Mouse (Mus musculus) myocyte (in vitro differentiated cells): ENCODE measurements at regions not wholly inside any gene's neighbourhood (a gene's known extent, or its start where the extent isn't known, plus 50 kb on each side); places are given as distances from the start of the nearest gene placed in this dataset.

Experiments used
- H3K27me3 ChIP-seq: one replicate; pipeline ENCODE4 v1.6.1; 2011; ENCODE audit not compliant: control insufficient read depth, insufficient read depth, insufficient read length
- H3K36me3 ChIP-seq: one replicate; pipeline ENCODE4 v1.6.1; 2011; ENCODE audit not compliant: control insufficient read depth, insufficient read depth
- H3K4me2 ChIP-seq: one replicate; pipeline ENCODE4 v1.6.1; 2011; ENCODE audit warnings: low read depth, control low read depth
- H3K4me3 ChIP-seq: one replicate; pipeline ENCODE4 v1.5.1; 2011; ENCODE audit warnings: mild to moderate bottlenecking, control low read depth, moderate library complexity
- H3K79me2 ChIP-seq: one replicate; pipeline ENCODE4 v1.6.1; 2011; ENCODE audit not compliant: control insufficient read depth, insufficient read depth
- H3ac ChIP-seq: one replicate; pipeline ENCODE4 v1.6.1; 2011; ENCODE audit not compliant: control insufficient read depth, insufficient read length
- CEBPB ChIP-seq: IDR thresholded peaks from 2 replicates; pipeline ENCODE4 v1.6.1; 2011; ENCODE audit warnings: mild to moderate bottlenecking, moderate library complexity; ENCODE audit not compliant: poor library complexity, insufficient read depth, severe bottlenecking
- E2F4 ChIP-seq: IDR thresholded peaks from one replicate; pipeline ENCODE4 v1.6.1; 2011; ENCODE audit warnings: mild to moderate bottlenecking, control low read depth, moderate library complexity; ENCODE audit not compliant: insufficient read depth
- MAX ChIP-seq: IDR thresholded peaks from one replicate; pipeline ENCODE4 v1.6.1; 2011; ENCODE audit warnings: low read depth, mild to moderate bottlenecking, control low read depth
- MYOD1 ChIP-seq, 3 experiments: IDR thresholded peaks; one replicate each; pipeline ENCODE4 v1.6.1; 2011; ENCODE audit warnings: control low read depth in 2 of 3, low read depth in 2 of 3, mild to moderate bottlenecking in 2 of 3, moderate library complexity in 1 of 3; ENCODE audit not compliant: insufficient read length in 2 of 3, control insufficient read depth in 1 of 3
- MYOG ChIP-seq, 3 experiments: IDR thresholded peaks; one replicate each; pipeline ENCODE4 v1.6.1; 2011; ENCODE audit warnings: control low read depth in 2 of 3, low read depth in 2 of 3, mild to moderate bottlenecking in 2 of 3; ENCODE audit not compliant: insufficient read length in 2 of 3, control insufficient read depth in 1 of 3, insufficient read depth in 1 of 3
- POLR2A ChIP-seq: IDR thresholded peaks from one replicate; pipeline ENCODE4 v1.6.1; 2011; ENCODE audit warnings: low read depth, mild to moderate bottlenecking, control low read depth, moderate library complexity; ENCODE audit not compliant: insufficient read length
- POLR2AphosphoS2 ChIP-seq: IDR thresholded peaks from one replicate; pipeline ENCODE4 v1.6.1; 2011; ENCODE audit warnings: low read depth, control low read depth; ENCODE audit not compliant: insufficient read length
- REST ChIP-seq: IDR thresholded peaks from one replicate; pipeline ENCODE4 v1.6.1; 2011; ENCODE audit warnings: mild to moderate bottlenecking, control low read depth, moderate library complexity; ENCODE audit not compliant: insufficient read depth, insufficient read length
- SRF ChIP-seq: IDR thresholded peaks from one replicate; pipeline ENCODE4 v1.6.1; 2011; ENCODE audit warnings: low read depth; ENCODE audit not compliant: control insufficient read depth, insufficient read length
- TCF12 ChIP-seq: IDR thresholded peaks from one replicate; pipeline ENCODE4 v1.6.1; 2011; ENCODE audit warnings: mild to moderate bottlenecking, control low read depth; ENCODE audit not compliant: poor library complexity, insufficient read depth, severe bottlenecking
- TCF3 ChIP-seq: IDR thresholded peaks from one replicate; pipeline ENCODE4 v1.6.1; 2011; ENCODE audit warnings: low read depth, control low read depth; ENCODE audit not compliant: insufficient read length
- USF1 ChIP-seq: IDR thresholded peaks from one replicate; pipeline ENCODE4 v1.6.1; 2011; ENCODE audit warnings: low read depth, mild to moderate bottlenecking, control low read depth, moderate library complexity

DNA sequence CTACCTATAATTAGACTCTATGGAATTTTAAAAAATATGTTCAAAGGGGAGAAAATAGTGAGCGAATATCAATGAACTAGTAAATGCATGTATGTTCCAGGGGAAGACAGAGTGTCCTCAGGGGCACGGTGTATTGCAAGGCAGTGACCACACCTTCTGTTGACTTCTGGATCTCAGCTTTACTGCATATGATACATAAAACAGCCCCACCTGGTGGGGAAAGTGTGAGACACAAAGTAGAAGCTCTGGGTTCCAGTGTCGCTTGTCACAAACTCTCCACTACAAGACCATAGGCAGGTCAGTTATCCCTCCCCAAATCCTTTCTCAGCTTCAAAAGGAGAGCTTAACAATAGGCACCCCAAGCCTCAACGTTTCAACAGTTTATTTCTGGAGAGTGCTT, 168.8 kb downstream of the Gm11361 start:
- Histone ChIP-seq H3ac (no peak overlapping the region), H3K4me3 (no peak overlapping the region), H3K4me2 (no peak overlapping the region), H3K79me2 (no peaks in the 10 kb centered on the region), H3K27me3 (no peaks in the 10 kb centered on the region), H3K36me3 (no peaks in the 10 kb centered on the region)
- no peak for TF ChIP-seq MYOG (IDR thresholded peaks at IDR 0.05; ENCODE audit: control insufficient read depth in 1 of 3, insufficient read depth in 1 of 3, insufficient read length in 2 of 3, low read depth in 2 of 3)
- TF ChIP-seq TCF12 = no peak
- TF ChIP-seq TCF3 = no peak
- TF ChIP-seq POLR2AphosphoS2 = no peak
- no peak for TF ChIP-seq USF1
- TF ChIP-seq MAX = no peak
- TF ChIP-seq REST = no peak
- no peak for TF ChIP-seq MYOD1 (IDR thresholded peaks at IDR 0.05; ENCODE audit: control insufficient read depth in 1 of 3, insufficient read length in 2 of 3, low read depth in 2 of 3)
- TF ChIP-seq POLR2A = no peak
- no peak for TF ChIP-seq E2F4
- TF ChIP-seq CEBPB = no peak
- TF ChIP-seq SRF = no peak

DNA sequence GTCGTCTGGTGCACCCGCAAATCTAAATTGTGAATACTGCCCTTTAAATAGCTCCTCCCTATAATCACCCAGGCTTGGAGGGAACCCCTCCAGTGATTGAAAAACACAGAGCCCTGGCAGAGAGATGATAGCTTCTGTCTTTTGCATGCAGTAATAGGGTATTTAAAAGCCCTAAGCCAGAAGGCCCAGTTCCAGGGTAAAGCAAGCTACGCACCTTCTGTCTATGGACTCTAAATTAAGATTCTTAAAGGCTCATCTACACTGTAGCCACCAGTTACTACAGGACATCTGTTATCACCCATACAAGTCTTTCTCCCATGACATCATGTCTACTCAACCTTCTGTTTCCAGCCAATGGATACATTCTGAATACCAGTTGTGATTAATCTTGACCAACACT, 167.8 kb downstream of the Gm11361 start:
- TF ChIP-seq POLR2A (no peak), MYOD1 (IDR thresholded peaks at IDR 0.05; ENCODE audit: control insufficient read depth in 1 of 3, insufficient read length in 2 of 3, low read depth in 2 of 3) (no peak), E2F4 (no peak), TCF3 (no peak), CEBPB (no peak), SRF (no peak), MYOG (IDR thresholded peaks at IDR 0.05; ENCODE audit: control insufficient read depth in 1 of 3, insufficient read depth in 1 of 3, insufficient read length in 2 of 3, low read depth in 2 of 3) (no peak), TCF12 (no peak), USF1 (no peak), MAX (no peak), REST (no peak), POLR2AphosphoS2 (no peak)
- H3K36me3 ChIP-seq = no peaks in the 10 kb centered on the region
- no peaks in the 10 kb centered on the region for H3K79me2 ChIP-seq
- no peaks in the 10 kb centered on the region for H3K27me3 ChIP-seq
- H3ac ChIP-seq = no peak overlapping the region
- no peak overlapping the region for H3K4me3 ChIP-seq
- no peak overlapping the region for H3K4me2 ChIP-seq

DNA sequence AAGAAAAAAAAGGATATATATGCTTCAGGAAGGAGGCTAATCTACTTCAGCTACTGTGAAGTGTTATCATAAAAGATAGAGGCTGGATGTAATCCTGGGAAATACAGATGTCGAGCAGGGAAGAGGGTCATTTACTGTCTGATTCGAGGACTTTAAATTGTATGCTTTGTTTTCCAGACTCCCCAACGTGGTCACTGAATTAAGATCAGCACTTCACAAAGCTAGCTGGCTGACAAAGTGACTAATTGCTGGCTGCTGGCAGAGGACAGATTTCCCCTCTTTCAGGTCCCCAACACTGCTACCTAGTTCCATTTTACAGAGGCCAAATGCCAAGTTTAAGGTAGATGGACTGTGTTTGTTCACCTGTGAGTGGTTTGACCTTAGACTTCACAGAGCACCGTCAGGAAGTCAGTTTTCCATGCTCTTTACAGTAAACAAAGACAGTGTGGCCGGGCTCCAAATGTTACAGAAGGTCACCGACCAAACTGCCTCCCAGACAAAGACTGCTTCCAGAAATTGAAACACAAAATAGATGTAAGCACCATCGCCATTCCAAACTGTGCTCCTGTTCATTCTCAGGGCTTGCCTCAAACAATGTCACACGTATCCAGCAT, 167.2 kb downstream of the Gm11361 start:
- H3ac ChIP-seq = no peak overlapping the region
- H3K79me2 ChIP-seq = peaks cover under 1% of the 10 kb centered on the region
- no peaks in the 10 kb centered on the region for H3K27me3 ChIP-seq
- TF ChIP-seq MYOD1 (IDR thresholded peaks at IDR 0.05; ENCODE audit: control insufficient read depth in 1 of 3, insufficient read length in 2 of 3, low read depth in 2 of 3) (no peak), TCF12 (no peak), USF1 (no peak)
- H3K4me2 ChIP-seq = no peak overlapping the region
- no peak overlapping the region for H3K4me3 ChIP-seq
- no peaks in the 10 kb centered on the region for H3K36me3 ChIP-seq

DNA sequence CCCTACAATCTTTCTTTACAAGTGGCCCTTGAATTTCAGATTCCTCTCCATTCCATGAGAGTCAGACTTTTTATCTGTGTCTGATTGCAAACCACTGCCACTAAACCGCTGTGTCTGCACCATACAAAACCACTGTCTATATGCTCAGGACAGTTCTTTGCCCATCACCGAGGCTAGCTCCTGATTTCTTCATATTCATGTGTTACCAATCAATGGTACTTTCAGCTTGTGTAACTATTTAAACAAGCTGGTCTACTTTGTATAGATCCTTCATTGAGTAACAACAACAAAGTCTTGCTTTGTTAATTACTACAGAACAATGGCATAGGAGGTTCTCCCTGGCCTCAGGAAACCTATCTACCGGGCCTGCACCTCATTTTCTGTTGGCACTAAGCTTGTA, 164.0 kb downstream of the Gm11361 start:
- Histone ChIP-seq H3K36me3 (no peaks in the 10 kb centered on the region), H3K79me2 (peaks cover 15% of the 10 kb centered on the region), H3K4me2 (no peak overlapping the region), H3K4me3 (no peak overlapping the region), H3K27me3 (no peaks in the 10 kb centered on the region), H3ac (no peak overlapping the region)
- TF ChIP-seq CEBPB = no peak
- TF ChIP-seq POLR2AphosphoS2 = no peak
- TF ChIP-seq REST = no peak
- TF ChIP-seq MAX = no peak
- TF ChIP-seq USF1 = no peak
- TF ChIP-seq SRF = no peak
- TF ChIP-seq POLR2A = no peak
- no peak for TF ChIP-seq TCF3
- no peak for TF ChIP-seq E2F4
- no peak for TF ChIP-seq MYOD1 (IDR thresholded peaks at IDR 0.05; ENCODE audit: control insufficient read depth in 1 of 3, insufficient read length in 2 of 3, low read depth in 2 of 3)
- no peak for TF ChIP-seq MYOG (IDR thresholded peaks at IDR 0.05; ENCODE audit: control insufficient read depth in 1 of 3, insufficient read depth in 1 of 3, insufficient read length in 2 of 3, low read depth in 2 of 3)
- TF ChIP-seq TCF12 = no peak

DNA sequence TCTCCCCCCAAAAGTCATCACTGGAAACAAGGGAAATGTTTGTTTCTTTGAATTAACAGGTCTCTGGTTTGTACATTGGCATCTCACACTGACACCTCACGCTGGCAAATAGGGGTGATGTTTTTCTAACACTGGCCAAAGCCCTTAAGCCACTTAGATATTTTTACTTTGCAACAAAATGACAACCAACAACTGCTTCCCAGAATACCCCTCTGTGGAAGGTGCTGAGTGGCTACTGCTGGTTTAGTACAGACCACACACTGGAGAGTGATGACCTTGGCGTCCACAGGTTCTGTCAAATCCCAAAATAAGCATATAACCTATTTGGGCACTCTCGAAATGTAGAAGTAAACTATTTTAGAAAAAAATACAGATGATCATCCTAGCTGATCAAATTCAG, 163.3 kb downstream of the Gm11361 start:
- Histone ChIP-seq H3K79me2 (peaks cover 21% of the 10 kb centered on the region), H3K4me3 (no peak overlapping the region), H3K27me3 (no peaks in the 10 kb centered on the region), H3ac (no peak overlapping the region), H3K4me2 (no peak overlapping the region), H3K36me3 (no peaks in the 10 kb centered on the region)
- TF ChIP-seq MAX (no peak), CEBPB (no peak)
